Mouse (Mus musculus) embryonic fibroblast, embryonic 13.5 days (primary cell): ENCODE measurements around the gene Myom3.

Experiments used
- CTCF ChIP-seq: IDR thresholded peaks from 2 replicates; pipeline ENCODE4 v1.5.1; 2011; ENCODE audit warnings: mild to moderate bottlenecking, control low read depth, low read length, moderate library complexity, borderline replicate concordance; ENCODE audit not compliant: insufficient read depth
- POLR2A ChIP-seq: IDR thresholded peaks from 2 replicates; pipeline ENCODE4 v1.6.1; 2011; ENCODE audit warnings: low read depth, mild to moderate bottlenecking, control low read depth, low read length, moderate library complexity

- TF ChIP-seq CTCF (no peak), POLR2A (no peak)
Measured at GRCm38 (mm10) chr4:135726416-135726815, 33.1 kb upstream of the Myom3 start.
